Mouse (Mus musculus) liver, embryonic 14.5 days (tissue): ENCODE results near the gene Ist1. TPM values are rescaled to one million over a fixed set of nuclear protein-coding genes. Genes with fewer than 3 reads are reported as not detected.

Experiments
- ATAC-seq: fragments of 200-750 bp; cut with Nextera tagmentation; 2 replicates; pipeline ENCODE4 v1.8.0; 2017; ENCODE audit warnings: moderate number of reproducible peaks, mild to moderate bottlenecking, moderate library complexity; ENCODE audit not compliant: insufficient read depth
- DNase-seq, 3 experiments: peaks; one replicate each; pipeline ENCODE4 v3.0.0-alpha.2; 2012 to 2013; ENCODE audit warnings: low read depth in 3 of 3, low spot score in 3 of 3
- H3K27ac ChIP-seq: fragments of 300-500 bp; sonication (generic); 2 replicates; pipeline ENCODE4 v1.5.1; 2014; ENCODE audit warnings: moderate library complexity, mild to moderate bottlenecking, control low read depth, inconsistent platforms
- H3K27me3 ChIP-seq: fragments of 300-500 bp; sonication (generic); 2 replicates; pipeline ENCODE4 v1.6.1; 2014; ENCODE audit warnings: mild to moderate bottlenecking, low read length, moderate library complexity; ENCODE audit not compliant: control insufficient read depth, insufficient read depth
- H3K36me3 ChIP-seq: fragments of 300-500 bp; sonication (generic); replicated peaks from 2 replicates; pipeline ENCODE4 v1.6.1; 2014; ENCODE audit warnings: low read depth; ENCODE audit not compliant: control insufficient read depth, insufficient read depth
- H3K4me1 ChIP-seq, 2 experiments: fragments of 200-500 bp in 1 of 2; fragments of 300-500 bp in 1 of 2; sonication (generic) in 1 of 2; replicated peaks; 2 replicates each; pipeline ENCODE4 v1.6.1; 2012 to 2014; ENCODE audit warnings: antibody characterized with exemption in 1 of 2, inconsistent platforms in 1 of 2, low read length in 1 of 2; ENCODE audit not compliant: control insufficient read depth in 2 of 2, insufficient read depth in 2 of 2
- H3K4me2 ChIP-seq: fragments of 300-500 bp; sonication (generic); 2 replicates; pipeline ENCODE4 v1.6.1; 2014; ENCODE audit warnings: low read depth, mild to moderate bottlenecking, control low read depth, moderate library complexity
- H3K4me3 ChIP-seq, 2 experiments: fragments of 200-500 bp in 1 of 2; fragments of 300-500 bp in 1 of 2; sonication (generic) in 1 of 2; 2 replicates each; pipeline ENCODE4 v1.5.1; 2012 to 2014; ENCODE audit warnings: low read depth in 2 of 2, low read length in 2 of 2, mild to moderate bottlenecking in 2 of 2, control low read depth in 1 of 2, inconsistent platforms in 1 of 2, moderate library complexity in 1 of 2; ENCODE audit not compliant: insufficient read depth in 1 of 2
- H3K9ac ChIP-seq: fragments of 300-500 bp; sonication (generic); replicated peaks from 2 replicates; pipeline ENCODE4 v1.6.1; 2014; ENCODE audit warnings: mild to moderate bottlenecking, control low read depth, moderate library complexity
- H3K9me3 ChIP-seq: fragments of 300-500 bp; sonication (generic); 2 replicates; pipeline ENCODE4 v1.6.1; 2016; ENCODE audit warnings: low read length, mixed read lengths; ENCODE audit not compliant: control insufficient read depth
- CTCF ChIP-seq: IDR thresholded peaks from 2 replicates; pipeline ENCODE4 v1.5.1; 2016; ENCODE audit warnings: antibody characterized with exemption, low read depth, control low read depth
- EP300 ChIP-seq: IDR thresholded peaks from 2 replicates; pipeline ENCODE4 v1.6.1; 2016; ENCODE audit warnings: antibody characterized with exemption, low read depth
- WGBS: fragments of 180-500 bp; shearing (Covaris S2); extraction: QIAGEN DNeasy Blood & Tissue Kit; methylation state at CpG from one replicate; pipeline ENCODE4 v1.1.7; 2014; ENCODE audit not compliant: insufficient replicate concordance; 5-methylcytosine and 5-hydroxymethylcytosine counted together
- polyA plus RNA-seq, 2 experiments: library from polyadenylated mRNA; depleted of rRNA in 1 of 2; stranded (reverse) in 1 of 2; unstranded in 1 of 2; fragments of >200 nt; fragmentation: Nextera tagmentation in 1 of 2; extraction: Ambion mirVana in 1 of 2; gene quantifications; 2 replicates each; pipeline versions ENCODE4 v1.2.1 to v1.2.3; 2012 to 2014

The Ist1 gene
- polyA plus RNA-seq, 2 experiments: 19.5 to 31.1 TPM

GRCm38 (mm10) chr8:109731012-109731411 lies 38.0 kb upstream of the Ist1 start:
- peaks cover 7% of the 10 kb centered on the region for H3K36me3 ChIP-seq
- no peaks in the 10 kb centered on the region for H3K9me3 ChIP-seq
- DNase-seq (no peak), ATAC-seq (no peak)
- H3K4me1 ChIP-seq: peaks cover 0 to under 1% of the 10 kb centered on the region in 2 experiments; a peak in 2 of 4 replicates
- H3K27me3 ChIP-seq: no peaks in the 10 kb centered on the region
- H3K4me2 ChIP-seq: no peak overlapping the region
- H3K9ac ChIP-seq: no peak overlapping the region
- WGBS: 59% methylated on average over 3 of the region's 3 CpGs
- TF ChIP-seq EP300 (no peak), CTCF (no peak)
- H3K4me3 ChIP-seq: no peak overlapping the region
- no peak overlapping the region for H3K27ac ChIP-seq

DNA sequence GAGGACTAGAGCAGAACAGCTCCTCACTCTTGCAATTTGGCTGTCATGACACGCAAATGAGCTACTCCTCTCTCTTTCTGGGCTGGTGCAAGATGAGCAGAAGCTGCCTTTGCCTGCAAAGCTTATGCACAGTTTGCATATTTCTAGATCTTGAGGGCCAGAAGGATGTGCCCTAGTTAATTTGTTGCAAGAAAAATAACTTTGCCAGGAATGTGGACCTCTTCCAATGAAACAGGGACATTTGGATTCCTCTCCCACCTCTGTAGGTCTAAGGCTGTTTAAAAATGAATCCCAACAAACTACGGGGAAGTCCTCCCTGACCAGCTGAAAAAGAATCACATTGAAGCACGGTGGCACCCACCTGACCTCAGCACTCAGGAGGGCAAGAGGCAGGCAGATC lies 32.0 kb upstream of the Ist1 start:
- Histone ChIP-seq H3K4me3 (no peak overlapping the region), H3K27me3 (no peaks in the 10 kb centered on the region), H3K27ac (no peak overlapping the region), H3K4me1 (no peaks in the 10 kb centered on the region), H3K9ac (no peak overlapping the region), H3K36me3 (peaks cover 37% of the 10 kb centered on the region), H3K9me3 (no peaks in the 10 kb centered on the region), H3K4me2 (no peak overlapping the region)
- ATAC-seq (no peak), DNase-seq (no peak)
- WGBS: 74% methylated on average over 3 of the region's 3 CpGs
- TF ChIP-seq EP300 (no peak), CTCF (no peak)

DNA sequence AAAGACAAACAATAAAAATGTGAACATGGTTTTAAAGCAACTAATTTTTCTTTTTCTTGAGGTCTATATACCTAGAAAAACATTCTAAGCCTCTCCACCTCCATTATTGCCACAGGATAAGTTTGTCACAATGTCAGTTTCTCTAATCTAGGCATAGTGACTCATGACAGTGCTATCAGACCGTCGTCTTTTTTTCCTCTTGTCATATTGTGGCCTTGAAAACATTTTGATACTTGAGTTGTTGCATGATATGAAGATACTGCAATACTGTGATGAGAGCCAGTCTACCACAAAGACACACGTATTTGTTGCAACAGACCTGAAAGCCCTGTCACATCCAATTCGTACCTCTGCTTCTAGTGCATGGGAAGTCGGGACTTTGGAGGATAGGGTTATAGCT lies 21.9 kb upstream of the Ist1 start:
- Histone ChIP-seq H3K27ac (no peak overlapping the region), H3K27me3 (no peaks in the 10 kb centered on the region), H3K4me1 (no peaks in the 10 kb centered on the region), H3K4me2 (no peak overlapping the region), H3K9me3 (no peaks in the 10 kb centered on the region), H3K36me3 (peaks cover 30% of the 10 kb centered on the region), H3K9ac (no peak overlapping the region), H3K4me3 (no peak overlapping the region)
- ATAC-seq: no peak
- TF ChIP-seq EP300 (no peak), CTCF (no peak)
- no peak for DNase-seq
- 74% methylated on average over 5 of the region's 5 CpGs for WGBS

GRCm38 (mm10) chr8:109712521-109712920 lies 19.5 kb upstream of the Ist1 start:
- ATAC-seq (no peak), DNase-seq (no peak)
- Histone ChIP-seq H3K4me2 (no peak overlapping the region), H3K36me3 (peaks cover 30% of the 10 kb centered on the region), H3K27ac (no peak overlapping the region), H3K4me3 (no peak overlapping the region), H3K4me1 (no peaks in the 10 kb centered on the region; a peak in 1 of 4 replicates), H3K9me3 (no peaks in the 10 kb centered on the region), H3K9ac (no peak overlapping the region), H3K27me3 (no peaks in the 10 kb centered on the region)
- no peak for TF ChIP-seq EP300
- TF ChIP-seq CTCF: no peak
- 70% methylated on average over 1 of the region's 1 CpGs for WGBS

DNA sequence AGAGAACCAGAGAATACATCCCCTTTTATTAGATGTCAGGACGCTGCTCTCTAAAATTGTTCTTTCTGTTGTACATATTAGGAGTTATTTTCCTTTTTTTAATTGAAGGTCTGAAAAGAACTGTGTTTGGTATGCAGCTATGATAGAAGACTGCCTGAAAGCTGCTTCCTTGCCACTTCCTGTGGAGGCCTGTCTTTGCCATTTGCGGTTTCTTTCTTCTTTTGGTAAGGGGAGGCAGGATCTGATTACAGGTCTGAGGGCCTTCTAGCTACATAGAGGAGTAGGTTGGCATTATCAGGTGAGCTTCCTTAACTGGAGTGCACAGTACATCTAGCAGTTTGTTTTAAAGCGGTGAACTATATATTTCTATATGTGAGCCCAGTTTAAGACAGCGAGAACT lies 14.9 kb upstream of the Ist1 start:
- no peaks in the 10 kb centered on the region for H3K9me3 ChIP-seq
- DNase-seq (no peak), ATAC-seq (no peak)
- H3K36me3 ChIP-seq: peaks cover 22% of the 10 kb centered on the region
- no peak overlapping the region for H3K27ac ChIP-seq
- WGBS: 66% methylated on average over 4 of the region's 4 CpGs
- H3K4me1 ChIP-seq: peaks cover 12 to 18% of the 10 kb centered on the region in 2 experiments
- H3K27me3 ChIP-seq: peaks cover 2% of the 10 kb centered on the region
- H3K4me3 ChIP-seq: no peak overlapping the region
- no peak for TF ChIP-seq EP300
- no peak for TF ChIP-seq CTCF
- no peak overlapping the region for H3K4me2 ChIP-seq
- no peak overlapping the region for H3K9ac ChIP-seq
